Mouse (Mus musculus) T-helper 17 cell (primary cell): ENCODE results near the gene Fbxo44.

Experiments used
- in situ Hi-C, 2 experiments: fragments of 300-600 bp; cut with MboI, MseI; formaldehyde crosslinking; loops; 1 replicate in 1 of 2; 2 replicates in 1 of 2; pipeline ENCODE4 v1.15.1; 2025; ENCODE audit warnings: high pct_unique_total_duplicates in 2 of 2

The Fbxo44 gene

GRCm38 (mm10) chr4:148134988-148135387 is 25.3 kb downstream of the Fbxo44 start:
- in situ Hi-C loops = no loop called here

- in situ Hi-C loops = no loop called here
These were observed 28.7 kb downstream of the Fbxo44 start for GRCm38 (mm10) chr4:148131497-148132081.

- in situ Hi-C loops = no loop called here
These were observed 29.5 kb downstream of the Fbxo44 start, which contains the start of gene Draxin for GRCm38 (mm10) chr4:148130561-148131413. Gene Draxin, minus strand, starts transcription at chr4:148130698.

- in situ Hi-C loops = no loop called here
These were observed 30.1 kb downstream of the Fbxo44 start, which contains the start of gene Mad2l2 for GRCm38 (mm10) chr4:148130133-148130532. Gene Mad2l2, plus strand, starts transcription at chr4:148130384.

GRCm38 (mm10) chr4:148128672-148129071 is 31.6 kb downstream of the Fbxo44 start:
- in situ Hi-C loops = no loop called here

- in situ Hi-C loops = no loop called here
These were observed 32.0 kb downstream of the Fbxo44 start for GRCm38 (mm10) chr4:148128241-148128640.

- in situ Hi-C loops = no loop called here
These were observed 37.6 kb downstream of the Fbxo44 start for GRCm38 (mm10) chr4:148122694-148123066.

- in situ Hi-C loops = no loop called here
These were observed 38.1 kb downstream of the Fbxo44 start for GRCm38 (mm10) chr4:148121982-148122693.

GRCm38 (mm10) chr4:148121362-148121761 is 38.9 kb downstream of the Fbxo44 start:
- in situ Hi-C loops = no loop called here

- in situ Hi-C loops = no loop called here
These were observed 39.7 kb downstream of the Fbxo44 start for GRCm38 (mm10) chr4:148120555-148120954.

- in situ Hi-C loops = loop anchor here in 1 of 2 experiments (5.0 to 10.0 kb wide), 2 partner anchors 45 to 133 kb away; partner anchors contain the start of genes Fbxo2 and Fbxo44
These were observed 40.7 kb downstream of the Fbxo44 start for GRCm38 (mm10) chr4:148119578-148119977.

- in situ Hi-C loops = loop anchor here in 1 of 2 experiments (5.0 to 10.0 kb wide), 2 partner anchors 47 to 135 kb away; partner anchors contain the start of genes Fbxo2 and Fbxo44
These were observed 42.9 kb downstream of the Fbxo44 start for GRCm38 (mm10) chr4:148117392-148117791.

- in situ Hi-C loops = loop anchor here in 1 of 2 experiments (5.0 to 10.0 kb wide), 2 partner anchors 48 to 136 kb away; partner anchors contain the start of genes Fbxo2 and Fbxo44
These were observed 43.6 kb downstream of the Fbxo44 start for GRCm38 (mm10) chr4:148116657-148117056.

- in situ Hi-C loops = loop anchor here in 1 of 2 experiments (5.0 to 10.0 kb wide), 2 partner anchors 49 to 137 kb away; partner anchors contain the start of genes Fbxo2 and Fbxo44
These were observed 44.8 kb downstream of the Fbxo44 start for GRCm38 (mm10) chr4:148115467-148115866.

GRCm38 (mm10) chr4:148114758-148115391 is 45.4 kb downstream of the Fbxo44 start:
- in situ Hi-C loops = loop anchor here (5.0 to 10.0 kb wide), 3 partner anchors 50 to 137 kb away; partner anchors contain the start of genes Fbxo2 (in 1 of the 2) and Fbxo44 (in 1 of the 2)

GRCm38 (mm10) chr4:148112519-148112918 is 47.8 kb downstream of the Fbxo44 start:
- in situ Hi-C loops = loop anchor here (5.0 to 10.0 kb wide), 2 partner anchors 52 to 55 kb away; partner anchors contain the start of genes Fbxo2 (in 1 of the 2) and Fbxo44 (in 1 of the 2)

GRCm38 (mm10) chr4:148109215-148109614 is 51.1 kb downstream of the Fbxo44 start:
- in situ Hi-C loops = no loop called here

GRCm38 (mm10) chr4:148108565-148109100 is 51.6 kb downstream of the Fbxo44 start:
- in situ Hi-C loops = no loop called here

- in situ Hi-C loops = no loop called here
These were observed 52.5 kb downstream of the Fbxo44 start for GRCm38 (mm10) chr4:148107621-148108291.

- in situ Hi-C loops = no loop called here
These were observed 56.1 kb downstream of the Fbxo44 start for GRCm38 (mm10) chr4:148104146-148104545.
